Mouse (Mus musculus) erythroblast, embryonic 14.5 days (primary cell): ENCODE data around the gene Gcdh. TPM values are rescaled to one million over a fixed set of nuclear protein-coding genes. Genes with fewer than 3 reads are reported as not detected.
"Not testable (repeated sequence)": the region's sequence is repeated elsewhere in the genome, so short reads cannot be mapped to it uniquely, and the experiment has no call there.

Source experiments
- H3K27me3 ChIP-seq: 2 replicates; pipeline ENCODE4 v1.6.1; 2012; ENCODE audit warnings: inconsistent platforms; ENCODE audit not compliant: control insufficient read depth
- H3K36me3 ChIP-seq: 2 replicates; pipeline ENCODE4 v1.6.1; 2012; ENCODE audit warnings: mild to moderate bottlenecking, inconsistent platforms; ENCODE audit not compliant: control insufficient read depth
- H3K4me1 ChIP-seq: 2 replicates; pipeline ENCODE4 v1.6.1; 2012; ENCODE audit warnings: inconsistent platforms; ENCODE audit not compliant: control insufficient read depth
- H3K4me3 ChIP-seq: replicated peaks from 2 replicates; pipeline ENCODE3; 2012; ENCODE audit warnings: moderate library complexity, mild to moderate bottlenecking, inconsistent platforms
- H3K9me3 ChIP-seq: 2 replicates; pipeline ENCODE4 v1.6.1; 2012; ENCODE audit warnings: low read length, inconsistent platforms, mixed read lengths; ENCODE audit not compliant: control insufficient read depth
- GATA1 ChIP-seq: IDR thresholded peaks from 2 replicates; pipeline ENCODE4 v1.6.1; 2012; ENCODE audit warnings: low read length, inconsistent platforms, mixed read lengths
- TAL1 ChIP-seq: IDR thresholded peaks from 3 replicates; pipeline ENCODE4 v1.6.1; 2012; ENCODE audit warnings: low read length, inconsistent platforms, mixed read lengths
- polyA plus RNA-seq: library from polyadenylated mRNA; stranded (reverse); fragments of >175 nt; gene quantifications from 2 replicates; pipeline ENCODE4 v1.2.3, GENCODE M21; 2012

Gene Gcdh
- polyA plus RNA-seq, 1 experiment: 15.0 TPM

- H3K4me3 ChIP-seq: peak overlapping the region; percentile 75
- H3K27me3 ChIP-seq: peaks cover 26% of the 10 kb centered on the region
- peaks cover 77% of the 10 kb centered on the region for H3K4me1 ChIP-seq
- no peak for TF ChIP-seq TAL1
- no peak for TF ChIP-seq GATA1
- H3K9me3 ChIP-seq: no peaks in the 10 kb centered on the region
- H3K36me3 ChIP-seq: peaks cover 42% of the 10 kb centered on the region
Measured at GRCm38 (mm10) chr8:84912895-84913501, 19.3 kb upstream of the Gcdh start.

GRCm38 (mm10) chr8:84912391-84912790, 18.7 kb upstream of the Gcdh start:
- no peak for TF ChIP-seq TAL1
- TF ChIP-seq GATA1: no peak
- H3K4me1 ChIP-seq: peaks cover 80% of the 10 kb centered on the region

DNA sequence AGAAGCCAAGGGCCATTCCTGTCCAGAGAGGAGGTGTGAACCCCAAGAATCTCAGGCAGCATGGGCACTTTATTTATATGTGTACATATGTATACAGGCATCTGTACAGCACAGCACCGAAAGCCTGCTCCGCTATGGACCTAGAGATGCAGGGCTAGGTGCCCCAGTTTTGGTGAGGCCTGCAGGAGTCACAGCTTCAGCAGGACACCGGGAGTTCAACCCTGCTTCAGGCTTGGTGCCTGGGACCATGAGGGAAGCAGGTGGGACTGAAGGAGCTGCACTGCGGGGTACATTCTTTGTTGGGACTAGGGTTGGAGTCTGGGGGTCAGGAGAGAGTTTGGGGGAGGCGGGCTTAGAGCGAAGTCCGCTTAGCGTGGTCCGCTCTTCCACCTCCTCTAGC, 18.1 kb upstream of the Gcdh start:
- Histone ChIP-seq H3K4me3 (peak overlapping the region; percentile 75), H3K27me3 (peaks cover 17% of the 10 kb centered on the region), H3K36me3 (peaks cover 51% of the 10 kb centered on the region), H3K4me1 (peaks cover 85% of the 10 kb centered on the region), H3K9me3 (no peaks in the 10 kb centered on the region)
- TF ChIP-seq GATA1: no peak
- no peak for TF ChIP-seq TAL1

More at GRCm38 (mm10) chr8:84912391-84912790, 18.7 kb upstream of the Gcdh start:
- peaks cover 19% of the 10 kb centered on the region for H3K27me3 ChIP-seq
- peaks cover 45% of the 10 kb centered on the region for H3K36me3 ChIP-seq
- H3K9me3 ChIP-seq: no peaks in the 10 kb centered on the region
- peak overlapping the region; percentile 75 for H3K4me3 ChIP-seq

DNA sequence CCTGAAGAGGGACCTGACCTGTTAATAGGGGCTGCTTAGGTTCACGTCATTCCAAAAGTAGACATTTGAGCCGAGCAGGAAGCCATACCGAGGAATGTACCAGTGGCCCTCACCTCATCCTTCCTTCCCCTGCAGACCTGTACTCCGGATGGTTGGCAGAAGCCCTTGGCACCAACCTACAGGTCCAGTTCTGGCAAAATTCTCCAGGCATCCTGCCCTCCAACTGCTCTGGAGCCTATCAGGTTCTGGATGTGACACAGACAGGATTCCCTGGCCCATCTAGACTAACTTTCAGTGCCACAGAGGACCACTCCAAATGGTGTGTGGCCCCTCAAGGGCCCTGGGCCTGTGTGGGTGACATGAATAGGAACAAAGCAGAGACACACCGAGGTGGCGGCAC, 16.8 kb upstream of the Gcdh start:
- no peaks in the 10 kb centered on the region for H3K9me3 ChIP-seq
- H3K36me3 ChIP-seq: peaks cover 54% of the 10 kb centered on the region
- peak overlapping the region; percentile 72 for H3K4me3 ChIP-seq
- H3K27me3 ChIP-seq: peaks cover 17% of the 10 kb centered on the region
- H3K4me1 ChIP-seq: peaks cover 83% of the 10 kb centered on the region
- TF ChIP-seq TAL1 (no peak), GATA1 (no peak)

- peaks cover 17% of the 10 kb centered on the region for H3K27me3 ChIP-seq
- peak overlapping the region; percentile 72 for H3K4me3 ChIP-seq
- H3K36me3 ChIP-seq: peaks cover 58% of the 10 kb centered on the region
- H3K4me1 ChIP-seq: peaks cover 83% of the 10 kb centered on the region
- no peaks in the 10 kb centered on the region for H3K9me3 ChIP-seq
- TF ChIP-seq GATA1 (no peak), TAL1 (no peak)
Measured at GRCm38 (mm10) chr8:84909949-84910348, 16.2 kb upstream of the Gcdh start.

DNA sequence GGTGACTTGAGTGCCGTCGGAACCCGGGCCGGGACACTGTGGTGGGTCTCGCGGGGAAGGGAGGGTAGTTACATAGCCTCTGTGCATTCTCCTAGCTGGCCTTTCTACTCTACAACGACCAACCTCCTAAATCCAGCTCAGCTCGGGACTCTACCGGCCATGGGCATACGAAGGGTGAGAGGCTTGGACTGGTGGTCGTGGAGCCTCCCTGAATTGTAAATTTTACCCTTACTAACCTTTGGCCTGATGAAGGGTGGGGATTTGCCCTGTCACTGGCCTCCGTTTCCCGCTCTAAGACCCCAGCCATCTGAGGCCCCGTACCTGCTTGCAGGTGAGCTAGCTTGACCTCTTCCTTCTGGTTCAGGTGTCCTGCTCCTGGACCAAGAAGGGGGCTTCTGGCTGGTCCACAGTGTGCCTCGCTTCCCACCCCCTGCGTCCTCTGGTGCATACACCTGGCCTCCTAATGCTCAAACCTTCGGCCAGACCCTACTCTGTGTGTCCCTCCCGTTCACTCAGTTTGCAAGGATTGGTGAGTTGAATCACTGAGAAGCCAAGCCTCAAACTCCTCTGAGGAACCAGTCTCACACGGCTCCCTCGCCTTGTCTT, 15.5 kb upstream of the Gcdh start:
- Histone ChIP-seq H3K4me1 (peaks cover 84% of the 10 kb centered on the region), H3K4me3 (peak overlapping the region; percentile 72), H3K27me3 (peaks cover 17% of the 10 kb centered on the region), H3K36me3 (peaks cover 65% of the 10 kb centered on the region), H3K9me3 (no peaks in the 10 kb centered on the region)
- TF ChIP-seq GATA1: no peak
- TF ChIP-seq TAL1: no peak

GRCm38 (mm10) chr8:84908421-84909161, 14.9 kb upstream of the Gcdh start, which contains the start of gene Dnase2a:
Gene Dnase2a, plus strand, starts transcription at chr8:84908560.
- Histone ChIP-seq H3K27me3 (peaks cover 17% of the 10 kb centered on the region), H3K4me3 (peak within 1 kb of the TSS; percentile 72), H3K4me1 (peaks cover 82% of the 10 kb centered on the region), H3K36me3 (peaks cover 72% of the 10 kb centered on the region), H3K9me3 (no peaks in the 10 kb centered on the region)
- TF ChIP-seq TAL1 (no peak), GATA1 (no peak)

GRCm38 (mm10) chr8:84907979-84908378, 14.3 kb upstream of the Gcdh start:
- H3K4me1 ChIP-seq: peaks cover 80% of the 10 kb centered on the region
- H3K27me3 ChIP-seq: peaks cover 14% of the 10 kb centered on the region
- H3K4me3 ChIP-seq: peak overlapping the region; percentile 72
- not testable (repeated sequence) for H3K9me3 ChIP-seq
- H3K36me3 ChIP-seq: peaks cover 78% of the 10 kb centered on the region

DNA sequence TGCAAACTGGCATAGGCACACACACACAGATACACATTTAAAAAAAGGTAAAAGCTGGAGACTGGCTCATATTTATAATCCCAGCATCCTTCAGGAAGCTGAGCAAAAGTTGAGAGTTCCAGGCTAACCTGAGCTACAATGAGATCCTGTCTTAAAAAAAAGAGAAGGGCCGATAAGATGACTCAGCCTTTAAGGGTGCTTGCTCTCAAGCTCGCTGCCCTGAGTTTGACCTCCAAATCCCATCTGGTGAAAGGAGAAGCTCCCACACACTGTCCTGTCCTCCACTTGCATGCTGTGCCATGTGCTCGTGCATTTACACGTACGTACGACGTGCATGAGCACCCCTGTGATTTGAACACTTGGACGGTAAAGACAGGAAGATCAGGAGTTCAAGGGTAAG, 13.8 kb upstream of the Gcdh start:
- H3K4me1 ChIP-seq: peaks cover 75% of the 10 kb centered on the region
- TF ChIP-seq GATA1 (no peak), TAL1 (no peak)
- H3K9me3 ChIP-seq: no peaks in the 10 kb centered on the region
- peaks cover 83% of the 10 kb centered on the region for H3K36me3 ChIP-seq
- peaks cover 9% of the 10 kb centered on the region for H3K27me3 ChIP-seq
- H3K4me3 ChIP-seq: peak overlapping the region; percentile 31
